Mouse (Mus musculus) yolk sac, embryonic 10.5 days (tissue): ENCODE measurements around the gene Hsd17b13.

ENCODE experiments used
- DNase-seq: peaks from one replicate; pipeline ENCODE4 v3.0.0-alpha.2; 2017; ENCODE audit warnings: low spot score

Gene Hsd17b13

GRCm38 (mm10) chr5:103923755-103924154 lies 53.5 kb downstream of the Hsd17b13 start:
- DNase-seq, result no peak

GRCm38 (mm10) chr5:103923101-103923500 lies 54.1 kb downstream of the Hsd17b13 start:
- DNase-seq, result no peak

- DNase-seq, result no peak
Measured at GRCm38 (mm10) chr5:103922436-103922835, 54.8 kb downstream of the Hsd17b13 start.

- no peak for DNase-seq
Measured at GRCm38 (mm10) chr5:103919497-103919896, 57.7 kb downstream of the Hsd17b13 start.

- DNase-seq, result no peak
Measured at GRCm38 (mm10) chr5:103918233-103918632, 59.0 kb downstream of the Hsd17b13 start.

GRCm38 (mm10) chr5:103917357-103917895 lies 59.8 kb downstream of the Hsd17b13 start:
- DNase-seq, result no peak

GRCm38 (mm10) chr5:103916595-103917356 lies 60.4 kb downstream of the Hsd17b13 start:
- no peak for DNase-seq

- no peak for DNase-seq
Measured at GRCm38 (mm10) chr5:103914335-103915226, 62.6 kb downstream of the Hsd17b13 start.

- no peak for DNase-seq
Measured at GRCm38 (mm10) chr5:103913150-103913549, 64.1 kb downstream of the Hsd17b13 start.

- no peak for DNase-seq
Measured at GRCm38 (mm10) chr5:103911555-103911954, 65.7 kb downstream of the Hsd17b13 start.

- peak; percentile 84 for DNase-seq
Measured at GRCm38 (mm10) chr5:103910748-103911409, 66.3 kb downstream of the Hsd17b13 start, which contains the start of gene Klhl8. TSS of gene Klhl8 (minus strand) at chr5:103911259.

GRCm38 (mm10) chr5:103910156-103910555 lies 67.1 kb downstream of the Hsd17b13 start:
- DNase-seq, result no peak

GRCm38 (mm10) chr5:103909466-103909865 lies 67.7 kb downstream of the Hsd17b13 start:
- DNase-seq, result no peak

GRCm38 (mm10) chr5:103908851-103909250 lies 68.4 kb downstream of the Hsd17b13 start:
- DNase-seq, result no peak

GRCm38 (mm10) chr5:103907844-103908243 lies 69.4 kb downstream of the Hsd17b13 start:
- DNase-seq, result no peak

GRCm38 (mm10) chr5:103906173-103906572 lies 71.0 kb downstream of the Hsd17b13 start:
- no peak for DNase-seq
